Mouse (Mus musculus) urinary bladder, adult 2 months (tissue): ENCODE measurements around the gene Pes1. TPM values are rescaled to one million over a fixed set of nuclear protein-coding genes. Genes with fewer than 3 reads are reported as not detected.

Experiments used
- DNase-seq: peaks from one replicate; pipeline ENCODE4 v3.0.0; 2022; ENCODE audit warnings: low spot score
- polyA plus RNA-seq: library from polyadenylated mRNA; depleted of rRNA; stranded (reverse); fragments of >200 nt; gene quantifications from 2 replicates; pipeline ENCODE4 v1.2.3, GENCODE M21; 2012

Gene Pes1
- polyA plus RNA-seq, 1 experiment, result 42.4 TPM

DNA sequence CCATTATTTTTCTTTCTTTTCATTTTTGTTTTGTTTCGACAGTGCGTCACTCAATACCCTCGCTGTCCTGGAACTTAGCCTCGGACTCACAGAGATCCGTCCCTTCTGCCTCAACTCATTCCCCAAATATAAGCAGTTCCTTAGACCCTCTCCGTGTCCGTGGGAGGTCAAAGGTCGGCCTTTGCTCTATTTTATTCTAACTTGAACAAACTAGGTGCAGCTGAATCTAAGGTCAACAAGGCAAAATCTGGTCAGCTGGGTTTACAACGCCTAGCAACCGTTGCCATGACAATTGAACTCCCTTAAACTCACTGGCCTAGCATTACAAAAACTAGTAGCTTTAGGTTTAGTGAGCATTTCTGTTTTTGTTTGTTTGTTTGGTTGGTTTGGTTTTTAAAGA, 620 bp upstream of the Pes1 start:
- DNase-seq, result no peak

DNA sequence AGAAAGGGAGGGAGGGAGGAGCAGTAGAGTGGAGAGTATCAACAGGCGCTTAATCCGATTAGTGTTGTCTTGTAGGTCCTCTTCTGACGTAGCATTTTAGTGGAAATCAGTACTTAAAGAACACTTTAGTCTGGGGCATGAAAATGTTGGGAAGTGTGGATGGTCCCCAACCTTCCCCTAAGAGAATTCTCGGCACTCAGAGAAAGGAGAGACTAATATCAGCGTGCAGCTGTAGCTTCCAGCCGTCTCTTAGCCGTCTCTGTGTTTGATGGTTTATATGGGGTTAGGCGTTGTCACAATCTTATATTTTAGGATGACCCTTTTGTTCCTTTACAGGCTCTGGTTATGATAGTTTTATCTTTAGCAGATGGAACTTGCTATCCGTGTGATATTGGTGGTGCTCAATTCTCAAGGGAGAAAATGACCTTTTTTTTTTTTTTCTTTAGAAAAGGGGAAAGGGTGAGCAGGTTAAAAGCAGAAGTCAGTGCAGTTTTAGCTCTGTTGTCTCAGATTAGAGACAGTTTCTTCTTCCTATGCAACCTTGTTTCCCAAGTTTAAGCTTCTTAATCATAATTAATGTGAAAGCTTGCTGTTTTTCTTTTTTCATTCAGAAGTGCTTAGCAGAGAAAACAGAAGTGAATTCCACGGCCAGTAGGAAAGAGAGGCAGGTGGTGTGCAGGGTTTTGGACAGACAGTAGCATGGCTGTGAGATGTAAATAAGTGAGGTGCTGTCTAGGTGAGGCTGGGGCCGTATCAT, 819 bp downstream of the Pes1 start:
- no peak for DNase-seq

DNA sequence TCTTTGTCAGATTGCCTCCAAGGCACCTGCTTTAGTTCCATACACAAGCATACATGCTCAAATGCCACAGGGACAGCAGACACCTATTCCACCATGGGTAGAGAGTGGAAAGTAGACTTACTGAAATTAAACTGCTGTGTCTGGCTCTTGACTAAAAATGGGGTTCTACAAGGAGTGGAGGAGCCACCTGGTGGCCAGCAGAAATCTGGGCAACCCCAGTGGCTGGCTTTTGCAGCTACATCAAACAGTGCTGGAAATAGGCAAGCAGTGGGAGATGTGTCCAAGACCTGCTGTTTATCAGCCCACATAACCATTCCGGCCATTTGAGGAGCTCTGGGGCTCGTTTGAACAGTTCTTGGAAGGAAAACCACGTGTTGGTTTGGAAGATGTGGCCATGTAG, 6.1 kb downstream of the Pes1 start:
- peak; percentile 5 for DNase-seq

DNA sequence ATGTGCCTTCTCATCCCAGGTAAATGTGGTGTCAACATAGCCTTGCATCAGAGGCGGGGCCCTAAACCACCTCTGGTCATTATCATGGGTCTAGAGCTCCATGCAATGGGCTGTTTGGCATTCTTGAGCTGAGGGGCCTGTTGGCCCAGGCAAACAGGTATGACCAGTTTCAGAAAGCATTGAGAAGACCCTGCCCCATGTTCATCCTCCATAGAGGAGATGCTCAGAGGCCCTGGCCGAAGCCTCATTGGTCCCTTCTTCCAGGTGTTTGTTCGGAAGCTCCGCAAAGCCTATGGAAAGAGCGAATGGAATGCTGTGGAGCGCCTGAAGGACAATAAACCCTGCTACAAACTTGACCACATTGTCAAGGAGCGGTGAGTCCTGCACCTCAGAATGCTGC, 6.6 kb downstream of the Pes1 start:
- peak; percentile 6 for DNase-seq

DNA sequence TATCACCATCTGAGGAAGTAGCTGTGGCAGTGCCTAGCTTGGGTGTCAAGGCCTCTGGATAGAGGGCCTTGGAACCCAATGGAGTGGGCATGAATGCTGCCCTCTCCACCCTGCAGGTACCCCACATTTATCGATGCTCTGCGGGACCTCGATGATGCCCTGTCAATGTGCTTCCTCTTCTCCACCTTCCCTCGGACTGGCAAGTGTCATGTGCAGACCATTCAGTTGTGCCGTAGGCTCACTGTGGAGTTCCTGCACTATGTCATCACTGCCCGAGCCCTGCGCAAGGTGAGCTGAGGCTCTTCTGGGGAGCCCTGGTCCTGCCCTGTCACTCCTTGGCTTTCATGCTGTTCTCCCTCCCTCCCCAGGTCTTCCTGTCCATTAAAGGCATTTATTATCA, 9.3 kb downstream of the Pes1 start:
- no peak for DNase-seq

DNA sequence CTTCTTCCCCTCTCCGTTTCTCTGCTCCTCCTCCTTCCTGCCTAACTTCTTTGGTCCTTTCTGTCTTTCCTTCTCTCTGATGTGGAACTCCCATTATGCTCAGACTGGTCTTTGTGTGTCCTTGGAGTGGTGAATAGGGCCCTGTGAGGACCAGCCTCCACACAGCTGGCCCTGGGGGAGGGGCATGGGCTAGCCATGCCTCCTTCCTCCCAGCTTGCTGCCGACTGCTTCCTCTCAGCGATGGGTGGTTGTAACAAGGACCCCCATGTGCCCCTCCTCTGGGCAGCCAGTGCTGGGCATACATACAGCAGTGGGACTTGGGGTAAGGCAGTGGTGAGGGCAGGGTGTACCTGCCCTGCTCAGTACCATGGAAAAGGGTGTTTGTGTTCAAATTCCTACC, 10.5 kb downstream of the Pes1 start:
- no peak for DNase-seq

DNA sequence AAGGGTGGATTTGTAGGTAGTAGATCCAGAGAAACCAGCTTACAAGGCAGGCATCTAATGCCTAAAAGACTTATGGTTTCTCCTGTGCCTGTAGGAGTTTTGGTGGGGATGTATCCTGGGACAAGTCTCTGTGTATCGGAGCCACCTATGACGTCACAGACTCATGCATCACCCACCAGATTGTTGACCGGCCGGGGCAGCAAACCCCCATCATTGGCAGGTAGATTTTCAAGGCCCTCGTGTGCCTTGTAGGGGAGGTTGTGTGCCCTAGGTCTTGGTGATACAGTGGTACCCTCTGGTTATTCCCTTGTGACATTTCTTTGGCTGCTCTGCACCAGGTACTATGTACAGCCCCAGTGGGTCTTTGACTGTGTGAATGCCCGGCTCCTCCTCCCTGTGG, 12.9 kb downstream of the Pes1 start, which contains the start of gene 4930556J24Rik:
Gene 4930556J24Rik, minus strand, starts transcription at position 101 of the 400 bp plus-strand sequence.
- no peak for DNase-seq

DNA sequence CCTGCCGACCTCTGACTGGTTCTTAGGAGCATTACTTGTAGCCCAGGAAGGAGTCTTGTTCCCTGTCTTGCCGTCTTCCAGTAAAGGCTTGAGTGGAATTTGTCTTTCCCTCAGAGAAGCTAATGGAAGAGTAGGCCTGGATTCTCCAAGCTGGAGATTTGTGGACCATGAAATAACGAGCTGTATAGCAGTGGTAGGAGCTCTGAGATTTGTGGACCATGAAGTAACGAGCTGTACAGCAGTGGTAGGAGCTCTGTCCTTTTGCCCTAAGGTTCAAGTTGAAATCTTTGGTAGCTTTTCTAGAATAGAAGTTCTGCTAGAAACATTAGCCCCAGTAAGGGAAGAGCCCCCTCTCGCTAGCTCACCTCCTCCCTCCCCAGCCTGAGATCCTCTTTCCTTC, 14.6 kb downstream of the Pes1 start:
- DNase-seq, result no peak

DNA sequence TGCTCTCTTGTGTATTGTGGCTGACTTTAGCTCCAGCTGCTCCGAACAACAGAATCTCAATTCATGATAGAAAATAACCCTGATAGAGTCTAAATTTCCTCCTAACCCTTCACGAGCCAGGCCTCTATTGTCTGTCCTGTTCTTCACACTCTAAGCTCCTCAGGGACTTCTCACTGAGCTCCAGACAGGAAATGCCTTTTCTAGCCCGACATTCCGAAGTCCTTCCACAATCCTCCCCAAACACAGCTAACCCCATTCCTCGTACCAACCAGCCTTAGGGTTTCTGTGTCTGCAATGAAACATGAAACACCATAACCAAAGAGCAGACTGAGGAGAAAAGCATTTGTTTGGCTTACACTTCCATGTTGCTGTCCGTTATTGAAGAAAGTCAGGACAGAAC, 17.8 kb downstream of the Pes1 start:
- no peak for DNase-seq

DNA sequence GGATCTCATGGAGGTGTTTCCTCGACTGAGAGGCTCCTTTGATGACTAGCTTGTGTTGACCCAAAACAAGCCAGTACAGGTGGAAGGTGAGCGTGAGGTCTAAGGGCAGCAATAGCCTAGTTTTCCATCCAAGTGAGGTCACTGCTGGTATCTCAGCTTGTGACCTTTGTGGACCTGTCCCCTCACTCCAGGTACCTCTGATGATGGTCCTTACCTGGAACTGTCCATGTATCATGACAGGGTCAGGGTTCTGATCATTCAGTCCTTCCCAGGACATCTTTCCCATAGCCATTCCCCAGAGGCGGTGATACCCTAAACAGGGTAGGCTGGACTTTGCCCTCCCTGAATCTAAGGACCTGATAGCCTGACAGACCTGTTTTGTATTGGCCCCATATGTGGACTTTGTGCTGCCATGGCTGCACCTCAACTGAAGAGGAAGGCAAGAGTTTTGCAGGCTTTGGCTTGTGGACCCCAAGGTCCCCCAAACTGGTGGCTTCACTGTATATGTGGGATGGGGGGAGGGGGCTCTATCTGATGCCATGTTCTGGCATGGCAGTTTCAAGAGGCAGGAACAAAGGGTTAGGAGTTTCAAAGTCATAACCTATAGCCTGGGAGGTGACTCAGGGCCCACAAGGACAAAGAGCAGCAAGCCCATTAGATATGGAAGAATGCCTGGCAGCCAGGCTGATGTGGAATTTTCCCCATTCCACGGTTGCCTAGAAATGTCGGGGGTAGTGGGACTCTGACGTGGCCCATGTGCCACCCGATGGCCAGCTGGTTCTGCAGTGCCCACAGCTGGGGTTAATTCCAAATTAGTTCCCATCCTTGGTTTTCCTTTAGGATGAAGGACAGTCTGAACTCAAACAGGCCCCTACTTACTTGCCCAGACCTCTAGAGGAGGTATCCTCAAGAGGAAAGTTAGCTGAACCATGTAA, 18.8 kb downstream of the Pes1 start:
- no peak for DNase-seq

DNA sequence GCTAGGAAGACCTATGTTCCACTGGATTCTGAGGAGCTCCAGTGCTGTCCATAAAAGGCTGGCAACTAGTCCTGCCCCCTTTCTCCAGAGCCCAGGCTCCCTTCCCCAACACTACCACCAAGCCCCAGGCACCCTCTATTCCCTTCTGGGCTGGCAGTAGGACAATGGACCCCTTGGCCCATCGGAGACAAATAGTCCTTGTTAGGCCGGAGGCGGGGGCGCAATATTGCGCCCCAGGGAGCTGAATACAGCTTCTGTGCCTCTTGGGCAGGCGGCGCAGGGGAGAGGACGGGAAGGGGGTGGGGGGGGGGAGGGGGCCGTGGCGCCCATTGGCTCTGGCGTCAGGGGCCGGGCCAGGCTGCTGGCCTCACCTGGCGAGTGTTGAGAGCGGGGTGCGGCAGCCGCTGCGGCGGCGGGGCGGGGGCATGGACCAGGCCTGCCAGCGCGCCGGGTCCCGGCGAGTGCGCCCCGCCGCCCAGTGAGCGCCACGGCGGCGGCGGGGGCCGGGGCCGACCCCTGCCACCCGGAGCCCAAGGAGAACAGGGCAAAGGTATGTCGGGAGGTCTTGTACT, 19.6 kb downstream of the Pes1 start, which contains the start of gene Gal3st1:
Gene Gal3st1, plus strand, starts transcription at position 346 of the 572 bp plus-strand sequence.
- no peak for DNase-seq

DNA sequence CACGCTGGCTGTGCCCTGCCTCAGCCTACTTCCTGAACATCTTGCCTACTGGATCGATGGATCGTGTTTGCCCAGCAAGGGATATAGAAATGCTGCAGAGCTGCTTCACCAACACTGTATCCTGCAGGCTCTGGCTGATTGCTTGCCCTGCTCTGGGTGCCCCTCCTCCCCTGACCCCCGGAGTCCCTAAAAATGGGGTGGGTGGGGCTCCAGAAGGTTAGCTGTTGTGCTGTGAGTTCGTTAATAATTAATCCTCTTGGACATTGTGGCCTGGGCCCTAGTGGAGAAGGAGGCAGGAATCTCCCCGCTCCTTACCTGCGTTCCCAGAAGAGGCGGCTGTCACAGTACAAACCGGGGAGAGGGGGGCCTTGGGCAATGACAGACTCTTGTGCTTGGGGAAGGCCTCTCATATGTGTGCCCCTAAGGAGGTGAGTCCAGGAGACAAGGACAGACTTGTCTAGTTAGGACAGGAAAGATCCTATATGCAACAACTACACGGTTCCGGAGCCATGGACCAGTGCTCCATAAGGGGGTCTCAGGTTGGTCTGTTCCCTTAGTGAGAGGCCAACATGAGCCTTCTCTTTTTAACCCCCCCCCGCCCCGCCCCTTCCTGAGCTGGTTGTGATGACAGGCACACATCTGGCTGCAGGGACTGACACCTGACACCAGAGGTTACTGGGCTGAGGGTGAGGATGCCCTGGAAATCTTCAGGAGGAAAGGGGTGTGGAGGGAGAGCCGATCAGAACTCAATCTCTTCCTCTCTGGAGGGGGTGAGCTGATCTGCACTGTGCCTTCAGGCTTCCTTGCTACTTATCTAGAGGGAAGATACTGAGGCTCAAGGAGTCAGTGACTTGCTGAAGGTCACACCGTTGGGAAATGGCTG, 20.3 kb downstream of the Pes1 start:
- DNase-seq, result no peak

DNA sequence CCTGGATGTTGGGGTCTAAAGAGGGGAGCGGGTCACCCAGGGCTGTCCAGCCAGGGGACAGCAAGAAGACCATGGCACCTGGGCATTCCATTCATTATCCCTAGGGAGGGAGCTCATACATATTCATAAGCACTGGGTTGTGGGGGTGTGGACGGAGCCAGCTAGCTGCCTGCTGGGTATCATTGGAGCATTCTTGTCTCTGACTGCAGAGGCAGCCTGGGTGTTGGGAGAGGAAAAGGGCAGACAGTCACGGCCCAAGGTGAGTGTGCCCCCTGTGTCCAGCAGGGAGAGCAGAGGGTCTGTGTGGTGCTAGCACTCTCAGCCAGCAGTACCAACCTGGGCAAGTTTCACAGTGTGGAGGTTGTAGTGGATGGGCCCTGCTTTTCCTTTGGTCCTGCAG, 26.0 kb downstream of the Pes1 start:
- no peak for DNase-seq

DNA sequence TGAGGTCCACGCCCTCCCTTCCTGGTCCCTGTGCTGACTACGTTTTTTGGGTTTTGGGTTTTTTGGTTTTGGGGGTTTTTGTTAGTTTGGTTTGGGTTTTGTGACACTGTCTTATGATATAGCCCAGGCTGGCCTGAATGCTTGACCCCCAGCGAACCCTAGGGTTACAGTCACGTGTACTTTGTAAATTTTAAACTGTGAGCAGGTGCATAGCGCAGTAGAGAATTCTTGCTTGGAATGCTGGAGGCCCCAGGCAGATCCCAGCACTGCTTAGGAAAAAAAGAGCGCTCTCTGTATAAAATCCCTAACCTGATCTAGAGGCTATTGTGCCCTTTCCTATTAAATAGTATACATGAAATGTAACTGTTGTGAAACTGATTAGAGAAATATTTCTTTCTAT, 29.4 kb downstream of the Pes1 start:
- DNase-seq, result no peak

DNA sequence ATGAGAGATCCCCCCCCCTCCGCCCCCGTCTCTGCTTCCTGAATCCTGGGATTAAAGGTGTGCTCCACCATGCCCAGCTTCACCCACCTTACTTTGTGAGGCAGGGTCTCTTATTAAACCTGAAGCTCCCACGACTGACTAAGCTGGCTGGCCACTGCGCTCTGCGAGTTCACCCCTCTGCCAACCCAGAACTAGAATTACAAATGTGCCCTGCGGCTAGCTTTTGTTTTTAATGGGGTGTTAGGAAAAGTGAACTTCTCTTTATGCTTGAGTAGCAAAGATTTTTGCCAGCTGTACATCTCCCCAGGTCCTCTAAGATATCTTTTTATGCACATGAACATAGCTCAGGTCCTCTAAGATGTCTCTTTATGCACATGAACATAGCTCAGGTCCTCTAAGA, 30.1 kb downstream of the Pes1 start:
- DNase-seq, result no peak

DNA sequence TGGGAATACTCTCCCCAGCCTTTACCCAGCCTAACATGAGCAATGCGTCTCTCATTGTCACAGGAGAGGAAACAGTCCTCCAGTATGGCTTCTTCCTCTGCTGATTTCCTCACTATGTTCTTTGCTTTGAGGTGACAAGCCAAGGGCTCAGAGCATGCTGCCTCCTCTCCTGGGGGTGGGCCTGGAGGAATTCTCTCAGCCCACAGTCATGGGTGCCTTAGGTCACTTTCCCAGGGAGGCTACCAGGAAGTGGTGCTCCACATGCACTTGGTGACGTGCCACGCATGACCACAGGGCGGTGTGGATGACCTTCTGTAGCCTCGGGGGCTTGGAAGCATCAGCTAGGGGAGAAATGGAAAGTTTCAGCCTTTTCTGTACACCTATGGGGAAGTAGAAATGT, 31.7 kb downstream of the Pes1 start:
- DNase-seq, result no peak

DNA sequence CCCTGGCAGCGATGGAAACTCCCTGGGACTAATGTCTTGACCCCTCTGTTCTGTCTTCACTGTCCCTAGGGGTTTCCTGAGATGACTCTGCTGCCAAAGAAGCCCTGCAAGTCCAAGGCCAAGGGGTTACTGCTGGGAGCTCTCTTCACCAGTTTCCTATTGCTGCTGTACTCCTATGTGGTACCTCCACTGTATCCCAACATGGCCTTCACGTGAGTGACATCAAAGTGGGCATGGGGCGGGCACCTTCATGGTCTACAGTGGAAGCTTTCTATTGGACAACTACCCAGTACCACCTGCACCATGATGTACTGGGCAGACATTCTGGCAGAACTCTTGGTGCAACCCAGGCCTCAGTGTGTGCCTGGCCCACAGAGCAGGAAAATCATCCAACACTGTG, 33.1 kb downstream of the Pes1 start:
- no peak for DNase-seq

DNA sequence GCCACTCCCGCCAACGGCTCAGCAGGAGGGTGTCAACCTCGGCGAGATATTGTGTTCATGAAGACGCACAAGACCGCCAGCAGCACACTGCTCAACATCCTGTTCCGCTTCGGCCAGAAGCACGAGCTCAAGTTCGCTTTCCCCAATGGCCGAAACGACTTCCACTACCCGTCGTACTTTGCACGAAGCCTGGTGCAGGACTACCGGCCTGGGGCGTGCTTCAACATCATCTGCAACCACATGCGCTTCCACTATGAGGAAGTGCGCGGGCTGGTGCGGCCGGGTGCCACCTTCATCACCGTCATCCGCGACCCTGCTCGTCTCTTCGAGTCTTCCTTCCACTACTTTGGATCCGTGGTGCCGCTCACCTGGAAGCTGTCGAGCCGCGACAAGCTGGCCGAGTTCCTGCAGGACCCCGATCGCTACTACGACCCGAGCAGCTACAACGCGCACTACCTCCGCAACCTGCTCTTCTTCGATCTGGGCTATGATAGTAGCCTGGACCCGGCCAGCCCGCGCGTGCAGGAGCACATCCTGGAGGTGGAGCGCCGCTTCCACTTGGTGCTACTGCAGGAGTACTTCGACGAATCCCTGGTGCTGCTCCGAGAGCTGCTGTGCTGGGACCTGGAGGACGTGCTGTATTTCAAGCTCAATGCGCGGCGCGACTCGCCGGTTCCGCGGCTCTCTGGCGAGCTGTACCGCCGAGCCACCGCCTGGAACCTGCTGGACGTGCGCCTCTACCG, 34.4 kb downstream of the Pes1 start:
- DNase-seq, result no peak

DNA sequence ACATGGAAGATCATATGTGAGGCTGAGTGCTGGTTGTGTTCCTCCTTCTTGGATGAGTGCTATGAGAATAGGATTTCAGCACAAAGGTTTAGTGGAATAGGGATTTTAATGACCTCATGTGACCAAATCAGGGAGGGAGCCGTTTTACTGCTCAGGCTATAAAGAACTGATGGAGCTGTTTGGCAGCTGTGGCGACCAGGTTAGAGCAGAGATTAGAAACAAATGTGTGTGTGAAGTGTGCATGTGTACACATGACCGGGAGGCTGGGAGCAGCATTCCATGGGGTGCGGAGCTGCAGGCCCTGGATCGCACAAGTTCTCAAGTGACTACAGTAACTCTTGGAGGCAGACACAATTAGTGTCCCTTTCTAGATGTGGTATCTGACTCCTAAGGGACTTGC, 35.8 kb downstream of the Pes1 start:
- no peak for DNase-seq

DNA sequence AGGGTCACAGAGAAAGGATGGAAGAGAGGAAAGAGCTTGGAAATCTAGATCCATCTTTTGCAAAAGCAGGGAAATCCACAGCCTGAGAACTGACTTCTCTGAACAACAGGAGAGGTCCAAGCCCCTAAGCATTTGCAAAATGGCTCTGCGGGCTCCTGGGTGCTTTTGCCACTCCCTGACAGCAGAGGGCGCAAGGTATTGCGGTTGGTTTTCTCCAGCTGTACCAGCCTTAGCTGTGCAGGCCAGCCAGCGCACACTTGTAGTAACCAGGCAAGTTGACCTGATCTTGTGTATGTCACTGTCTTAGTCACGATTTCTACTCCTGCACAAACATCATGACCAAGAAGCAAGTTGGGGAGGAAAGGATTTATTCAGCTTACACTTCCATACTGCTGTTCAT, 37.8 kb downstream of the Pes1 start:
- DNase-seq, result peak; percentile 52
